Mouse (Mus musculus) thymus, adult 2 months (tissue): ENCODE measurements at regions not wholly inside any gene's neighbourhood (a gene's known extent, or its start where the extent isn't known, plus 50 kb on each side); places are given as distances from the start of the nearest gene placed in this dataset.

ENCODE experiments used
- CTCF ChIP-seq: fragments of 200-500 bp; IDR thresholded peaks from 2 replicates; pipeline ENCODE4 v1.5.1; 2012; ENCODE audit warnings: mild to moderate bottlenecking, control low read depth, low read length, moderate library complexity, borderline replicate concordance; ENCODE audit not compliant: control insufficient read depth, poor library complexity, insufficient read depth; ENCODE audit errors: extremely low read depth
- POLR2A ChIP-seq: fragments of 200-500 bp; IDR thresholded peaks from 2 replicates; pipeline ENCODE4 v1.6.1; 2012; ENCODE audit warnings: mild to moderate bottlenecking, low read length, control low read depth, moderate library complexity; ENCODE audit not compliant: control insufficient read depth, poor library complexity, insufficient read depth; ENCODE audit errors: extremely low read depth

DNA sequence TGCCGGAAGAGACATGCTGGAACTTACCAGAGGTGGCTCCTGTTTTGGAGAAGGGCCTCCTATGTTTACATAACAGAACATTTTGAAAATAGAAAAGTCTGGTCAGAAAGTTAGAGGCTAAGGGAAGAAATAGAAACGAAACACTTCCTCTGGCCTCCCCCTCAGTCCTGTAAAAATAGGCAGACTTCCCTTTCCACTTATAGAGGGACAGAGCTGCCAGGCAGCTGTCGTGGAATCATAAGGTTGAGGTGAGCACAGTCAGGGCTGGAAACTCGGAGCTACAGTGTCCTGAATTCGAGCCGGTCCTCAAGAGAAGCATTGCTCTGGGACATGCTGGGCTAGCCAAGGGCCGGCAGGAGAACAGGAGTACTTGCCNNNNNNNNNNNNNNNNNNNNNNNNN, 94.0 kb upstream of the Egr2 start:
- TF ChIP-seq CTCF (no peak), POLR2A (no peak)
